Mouse (Mus musculus): Measurements from ENCODE around the gene Aprt.

GRCm38 (mm10) chr8:122561199-122561598 lies 15.5 kb downstream of the Aprt start:
- TF ChIP-seq CTCF (IDR thresholded peaks at IDR 0.05; ENCODE audit: low read depth) (no peak), EP300 (optimal IDR thresholded peaks at IDR 0.05) (no peak)

Data from stomach, postnatal 0 days (tissue).